Comparison of ENCODE assay signal across 19 mouse cellular contexts in the genomic region with DNA sequence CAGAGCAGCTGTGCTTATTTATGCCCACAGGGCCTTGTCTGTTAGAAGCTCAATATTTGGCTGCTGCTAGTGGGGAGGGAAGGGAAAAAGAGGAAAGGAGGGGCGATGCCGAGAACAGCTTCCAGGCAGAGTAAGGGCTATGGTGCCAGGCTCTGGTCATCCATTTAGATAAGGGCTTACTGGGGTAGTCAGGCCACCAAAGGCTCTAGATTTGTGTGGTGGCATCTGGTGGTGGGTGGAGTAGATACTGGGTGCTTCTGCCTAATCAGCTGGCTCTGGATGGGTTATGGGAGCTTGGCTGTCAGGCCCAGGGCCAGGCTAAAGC. TPM values are rescaled to one million over a fixed set of nuclear protein-coding genes. Genes with fewer than 3 reads are reported as not detected.
DNase-seq lines count a peak whose midpoint lies in the region; ATAC-seq and TF ChIP-seq lines count a peak whose summit lies in the region.
"Had no signal": no experiment of that assay in that cellular context is flagged by ENCODE, and none has a peak within 500 bp of the region (broad histone marks: within the 10 kb centered on the region; RNA-seq: fewer than 3 reads in every experiment).

No protein-coding gene starts in this region.

- peaks cover 7% of the 10 kb centered on the region for H3K4me1 ChIP-seq in heart, adult 2 months (ENCODE audit: control insufficient read depth, insufficient read depth, low read length)
- peaks cover 8% of the 10 kb centered on the region; the same call in 1 of the 2 replicates for H3K4me1 ChIP-seq in heart, embryonic 12.5 days (replicated peaks)
- H3K4me1 ChIP-seq in midbrain, embryonic 14.5 days (ENCODE audit: control insufficient read depth, insufficient read depth, low read length): 0 out of 2 replicates have a peak, but pooled peaks cover 9% of the 10 kb centered on the region

- intact Hi-C loops in heart, adult 2 months (cut with DNase I): loop anchor here (10.0 kb wide), 1 partner anchor 139 kb away; no protein-coding TSS in a partner anchor
- intact Hi-C loops in heart, postnatal 10 days (cut with DNase I): no loop called here

- no peaks in the 10 kb centered on the region for H3K9me3 ChIP-seq in heart, embryonic 12.5 days (replicated peaks)
- H3K9me3 ChIP-seq in midbrain, embryonic 14.5 days (ENCODE audit: control insufficient read depth, low read length): no peaks in the 10 kb centered on the region
- H3K9me3 ChIP-seq: embryonic facial prominence, embryonic 15.5 days; stomach, embryonic 15.5 days had no signal

- H3K4me2 ChIP-seq in heart, embryonic 12.5 days: no peak overlapping the region
- no peak overlapping the region for H3K4me2 ChIP-seq in midbrain, embryonic 14.5 days (ENCODE audit: low read length)
- H3K4me2 ChIP-seq: embryonic facial prominence, embryonic 15.5 days; stomach, embryonic 15.5 days had no signal

- peak; percentile 56 to 83 for DNase-seq in heart, adult 2 months
- peak; percentile 37 for DNase-seq in brain, adult 2 months (ENCODE audit: low read depth, low spot score)
- peak; percentile 37 to 67 for DNase-seq in heart, postnatal 10 days
- DNase-seq in midbrain, embryonic 14.5 days: no peak
- no peak for DNase-seq in thymus, postnatal 25 days
- DNase-seq in adipocyte (ENCODE audit: low spot score): no peak
- DNase-seq: cerebellum, adult 11-12 months; kidney, adult 11 months; kidney, postnatal 25 days; retina, postnatal 1 day; thymus, postnatal 14 days had no signal

- H3K36me3 ChIP-seq in heart, adult 2 months (ENCODE audit: control insufficient read depth, insufficient read depth, low read length): no peaks in the 10 kb centered on the region
- H3K36me3 ChIP-seq in heart, embryonic 12.5 days: peaks cover 22% of the 10 kb centered on the region
- H3K36me3 ChIP-seq in midbrain, embryonic 14.5 days (ENCODE audit: control insufficient read depth, insufficient read depth, low read length): no peaks in the 10 kb centered on the region
- H3K36me3 ChIP-seq: embryonic facial prominence, embryonic 15.5 days had no signal

- TF ChIP-seq CTCF in heart, adult 2 months (IDR thresholded peaks at IDR 0.05): no peak

- peak overlapping the region; percentile 73; the same call in 1 of the 2 replicates for H3K27ac ChIP-seq in heart, adult 2 months
- H3K27ac ChIP-seq in heart, embryonic 12.5 days (ENCODE audit: poor library complexity, severe bottlenecking): no peak overlapping the region
- H3K27ac ChIP-seq in midbrain, embryonic 14.5 days (replicated peaks; ENCODE audit: low read depth, low read length): peak overlapping the region; percentile 55; the same call in 1 of the 2 replicates
- H3K27ac ChIP-seq: embryonic facial prominence, embryonic 15.5 days; macrophage; stomach, embryonic 15.5 days had no signal

- TF ChIP-seq POLR2A in heart, adult 2 months (IDR thresholded peaks at IDR 0.05; ENCODE audit: insufficient read depth, low read depth, low read length): no peak

- H3K9ac ChIP-seq in heart, adult 2 months (ENCODE audit: low read depth, low read length): no peak overlapping the region
- no peak overlapping the region for H3K9ac ChIP-seq in heart, embryonic 12.5 days
- no peak overlapping the region for H3K9ac ChIP-seq in midbrain, embryonic 14.5 days (replicated peaks; ENCODE audit: low read length)
- H3K9ac ChIP-seq: embryonic facial prominence, embryonic 15.5 days; stomach, embryonic 15.5 days had no signal

- H3K27me3 ChIP-seq in heart, adult 2 months (ENCODE audit: control insufficient read depth, insufficient read depth, low read length): no peaks in the 10 kb centered on the region
- no peaks in the 10 kb centered on the region for H3K27me3 ChIP-seq in heart, embryonic 12.5 days (replicated peaks)
- H3K27me3 ChIP-seq in midbrain, embryonic 14.5 days (ENCODE audit: control insufficient read depth, insufficient read depth, low read length): no peaks in the 10 kb centered on the region
- H3K27me3 ChIP-seq: embryonic facial prominence, embryonic 15.5 days; stomach, embryonic 15.5 days had no signal

- no peak for ATAC-seq in heart, embryonic 12.5 days (ENCODE audit: insufficient number of reproducible peaks, low FRiP score)
- ATAC-seq in midbrain, embryonic 14.5 days (ENCODE audit: low FRiP score, low TSS enrichment): 0 out of 2 replicates have a peak, but pooled peaks have one; percentile 19
- ATAC-seq in monocyte, adult 5-6 weeks (replicated peaks; ENCODE audit: insufficient number of reproducible peaks, low FRiP score, low TSS enrichment, poor library complexity, severe bottlenecking): no peak
- ATAC-seq: activated CD4-positive, CD25-positive, alpha-beta regulatory T cell, adult 4 months; CD4-positive, CD25-positive, alpha-beta regulatory T cell, adult 4 months had no signal

- peak; percentile 69; the same call in 1 of the 2 replicates for TF ChIP-seq EP300 in heart, adult 2 months (IDR thresholded peaks at IDR 0.05; ENCODE audit: insufficient read depth, low read depth, low read length)

- H3K79me2 ChIP-seq in heart, adult 2 months (replicated peaks; ENCODE audit: control insufficient read depth, insufficient read depth, low read length): no peaks in the 10 kb centered on the region

- 57% methylated on average over 2 of the region's 2 CpGs for WGBS in heart, adult 2 months
- WGBS in heart, embryonic 12.5 days: 69% methylated on average over 2 of the region's 2 CpGs
- 85% methylated on average over 2 of the region's 2 CpGs for WGBS in midbrain, embryonic 14.5 days

- H3K4me3 ChIP-seq in heart, adult 2 months: no peak overlapping the region
- no peak overlapping the region for H3K4me3 ChIP-seq in heart, embryonic 12.5 days
- H3K4me3 ChIP-seq in midbrain, embryonic 14.5 days (replicated peaks; ENCODE audit: low read depth, low read length): no peak overlapping the region
- H3K4me3 ChIP-seq: embryonic facial prominence, embryonic 15.5 days; myocyte; stomach, embryonic 15.5 days had no signal

RNA-seq across cellular contexts. Expression of gene Lama5, which starts 19.7 kb away (rescaled TPM):
- total RNA-seq in heart, adult 2 months (2021): 100 to 1,000 TPM in 1 of 2 experiments, 10 to 100 TPM in 1; 66.3 to 104 TPM
- polyA plus RNA-seq in heart, adult 2 months (2012; rRNA removed): 83.6 and 109 TPM in 2 replicates
- 31.7 and 38.1 TPM in 2 replicates for polyA plus RNA-seq in heart, embryonic 12.5 days (2016; fragmentation: Nextera tagmentation; extraction: Ambion mirVana)
- 10 to 100 TPM; 44.6 to 46.5 TPM for total RNA-seq in heart, postnatal 10 days (2021)
- 1.2 and 1.8 TPM in 2 replicates for polyA plus RNA-seq in midbrain, embryonic 14.5 days (2014; fragmentation: Nextera tagmentation; extraction: Ambion mirVana)
- 0.29 to 7.1 TPM (median 0.29 TPM) in 3 replicates for total RNA-seq in monocyte, adult 5-6 weeks (2017)
- polyA plus RNA-seq: macrophage had no signal

RNA-seq across cellular contexts. Expression of gene Adrm1, which starts 34.6 kb away (rescaled TPM):
- total RNA-seq in heart, adult 2 months (2021): 10 to 100 TPM; 79.2 to 89.0 TPM
- 56.6 and 76.0 TPM in 2 replicates for polyA plus RNA-seq in heart, adult 2 months (2012; rRNA removed)
- 150 and 154 TPM in 2 replicates for polyA plus RNA-seq in heart, embryonic 12.5 days (2016; fragmentation: Nextera tagmentation; extraction: Ambion mirVana)
- 10 to 100 TPM; 94.1 to 99.3 TPM for total RNA-seq in heart, postnatal 10 days (2021)
- 158 and 179 TPM in 2 replicates for polyA plus RNA-seq in midbrain, embryonic 14.5 days (2014; fragmentation: Nextera tagmentation; extraction: Ambion mirVana)
- total RNA-seq in monocyte, adult 5-6 weeks (2017): 50.1 to 102 TPM (median 65.6 TPM) in 3 replicates

RNA-seq across cellular contexts. Expression of gene Rps21, which starts 51.3 kb away (rescaled TPM):
- 100 to 1,000 TPM; 506 to 570 TPM for total RNA-seq in heart, adult 2 months (2021)
- polyA plus RNA-seq in heart, adult 2 months (2012; rRNA removed): 991 and 1,183 TPM in 2 replicates
- 336 and 349 TPM in 2 replicates for polyA plus RNA-seq in heart, embryonic 12.5 days (2016; fragmentation: Nextera tagmentation; extraction: Ambion mirVana)
- 100 to 1,000 TPM; 575 to 597 TPM for total RNA-seq in heart, postnatal 10 days (2021)
- polyA plus RNA-seq in midbrain, embryonic 14.5 days (2014; fragmentation: Nextera tagmentation; extraction: Ambion mirVana): 409 and 512 TPM in 2 replicates
- total RNA-seq in monocyte, adult 5-6 weeks (2017): 1,771 to 2,174 TPM (median 1,777 TPM) in 3 replicates

Comparison
In these comparisons a context has a peak if more than half of its experiments do, and no peak if none do; other contexts are left out.
1. DNase-seq: peak in heart, adult 2 months (2 of 2), brain, adult 2 months (single experiment) and heart, postnatal 10 days (2 of 2); none in midbrain, embryonic 14.5 days (single experiment), thymus, postnatal 25 days (single experiment) and adipocyte (single experiment).